Mouse (Mus musculus) thymus, adult 2 months (tissue): ENCODE data around the gene Sgk1.

Experiments used
- CTCF ChIP-seq: fragments of 200-500 bp; IDR thresholded peaks from 2 replicates; pipeline ENCODE4 v1.5.1; 2012; ENCODE audit warnings: mild to moderate bottlenecking, control low read depth, low read length, moderate library complexity, borderline replicate concordance; ENCODE audit not compliant: control insufficient read depth, poor library complexity, insufficient read depth; ENCODE audit errors: extremely low read depth
- POLR2A ChIP-seq: fragments of 200-500 bp; IDR thresholded peaks from 2 replicates; pipeline ENCODE4 v1.6.1; 2012; ENCODE audit warnings: mild to moderate bottlenecking, low read length, control low read depth, moderate library complexity; ENCODE audit not compliant: control insufficient read depth, poor library complexity, insufficient read depth; ENCODE audit errors: extremely low read depth

DNA sequence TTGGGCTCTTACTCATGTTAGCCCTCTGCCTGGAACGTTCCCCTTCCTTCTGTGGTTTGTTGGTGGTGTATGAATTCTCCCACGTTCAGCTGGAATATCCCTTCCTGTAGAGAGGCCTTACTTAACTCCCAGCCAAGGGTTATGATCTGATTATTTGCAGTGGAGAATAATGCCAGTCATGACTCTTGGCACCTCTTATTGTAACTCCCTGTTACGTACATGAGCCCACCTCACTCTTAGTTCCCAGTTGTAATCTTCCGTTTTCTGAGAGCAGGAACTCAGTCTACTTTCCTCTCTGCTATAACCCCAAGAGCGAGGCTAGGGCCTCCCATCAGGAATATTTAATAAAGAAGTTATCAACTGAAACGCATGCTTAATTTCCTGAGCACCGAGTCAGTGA is 26.6 kb upstream of the Sgk1 start:
- TF ChIP-seq POLR2A (no peak), CTCF (no peak)
